Mouse (Mus musculus): ENCODE results near the gene Mob3b. TPM values are rescaled to one million over a fixed set of nuclear protein-coding genes. Genes with fewer than 3 reads are reported as not detected.

Mob3b gene
- polyA plus RNA-seq (2012; rRNA removed) = 2.6 and 2.8 TPM in 2 replicates

DNA sequence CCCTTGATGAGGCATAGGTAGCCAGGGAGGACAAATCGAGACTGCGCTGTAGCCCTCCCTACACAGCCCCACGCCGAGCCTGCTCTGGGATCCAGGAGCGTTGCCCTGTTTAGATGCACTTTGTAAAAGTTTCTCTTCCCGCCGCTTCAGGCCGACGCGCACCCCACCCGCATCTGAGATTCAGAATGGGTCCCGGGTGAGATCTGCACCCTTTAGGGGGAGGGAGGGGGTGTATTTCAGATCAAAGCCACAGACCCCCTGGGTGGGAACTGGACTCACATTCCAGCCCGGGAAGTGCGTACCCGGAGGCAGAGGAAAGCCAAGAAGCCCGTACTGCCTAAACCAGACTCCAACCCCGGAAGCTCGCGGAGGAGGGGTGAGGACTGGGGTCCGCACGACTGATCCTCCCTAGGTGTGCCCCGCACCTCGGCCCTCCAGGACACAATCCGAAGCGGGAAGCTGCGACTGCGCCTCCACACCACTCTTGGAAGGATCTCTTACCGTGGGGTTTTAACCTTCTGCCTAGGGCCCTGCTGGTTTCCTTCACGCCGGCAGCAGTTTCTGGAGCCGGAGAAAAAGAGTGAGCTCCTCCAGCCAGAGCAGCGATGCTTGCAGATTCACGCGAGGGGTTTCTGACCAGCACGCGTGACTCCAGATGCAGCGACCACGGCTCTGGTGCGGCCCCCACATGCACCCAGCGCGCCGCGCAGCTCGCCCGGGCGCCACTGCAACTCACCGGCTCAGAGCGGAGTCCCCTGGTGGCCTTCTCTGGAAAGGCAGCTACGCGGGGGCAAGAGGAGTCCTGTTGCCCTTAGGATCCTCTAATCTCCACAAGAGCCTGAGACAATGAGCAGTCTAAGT, at the start of gene Mob3b:
TSS of gene Mob3b (minus strand) at position 734 of the 861 bp plus-strand sequence.
- peak; percentile 94 for DNase-seq
- peaks cover 7% of the 10 kb centered on the region; the same call in 1 of the 2 replicates for H3K4me1 ChIP-seq (replicated peaks; ENCODE audit: control insufficient read depth, insufficient read depth, low read length)
- no peaks in the 10 kb centered on the region for H3K27me3 ChIP-seq (ENCODE audit: control insufficient read depth, insufficient read depth, low read length)
- H3K36me3 ChIP-seq (ENCODE audit: control insufficient read depth, insufficient read depth, low read length) = no peaks in the 10 kb centered on the region
- peak within 1 kb of the TSS; percentile 64 for H3K4me3 ChIP-seq (ENCODE audit: control insufficient read depth, insufficient read depth, low read length)
- TF ChIP-seq POLR2A (IDR thresholded peaks at IDR 0.05; ENCODE audit: control insufficient read depth, extremely low read depth, insufficient read depth, low read length, poor library complexity) (peak; percentile 5; the same call in 1 of the 2 replicates), CTCF (IDR thresholded peaks at IDR 0.05; ENCODE audit: borderline replicate concordance, control insufficient read depth, extremely low read depth, insufficient read depth, low read length, poor library complexity) (peak; percentile 90; the same call in 1 of the 2 replicates)
- no peak within 1 kb of the TSS for H3K27ac ChIP-seq (ENCODE audit: control insufficient read depth, insufficient read depth, low read length)
- under 1% methylated on average over 50 of the region's 50 CpGs for WGBS

DNA sequence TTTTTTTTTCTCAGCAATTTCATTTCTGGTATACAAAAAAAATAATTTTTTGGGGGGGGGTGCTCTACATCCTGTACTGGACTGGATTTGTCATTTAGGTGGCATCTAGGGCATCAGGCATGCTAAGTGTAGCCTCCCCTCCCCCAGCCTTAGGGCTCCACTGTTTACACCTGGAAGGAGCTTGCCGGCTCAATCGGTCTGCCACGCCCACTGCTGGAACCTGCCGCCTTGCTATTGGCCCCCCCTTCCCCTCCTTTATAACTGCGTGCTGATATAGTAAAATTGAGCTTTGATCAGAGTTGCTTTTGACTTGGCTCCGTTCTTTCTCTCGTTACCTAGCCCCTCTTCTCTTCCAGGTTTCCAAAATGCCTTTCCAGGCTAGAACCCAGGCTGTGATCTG, 47.4 kb upstream of the Mob3b start:
- Histone ChIP-seq H3K36me3 (ENCODE audit: control insufficient read depth, insufficient read depth, low read length) (no peaks in the 10 kb centered on the region), H3K27ac (ENCODE audit: control insufficient read depth, insufficient read depth, low read length) (no peak overlapping the region), H3K27me3 (ENCODE audit: control insufficient read depth, insufficient read depth, low read length) (no peaks in the 10 kb centered on the region), H3K4me3 (ENCODE audit: control insufficient read depth, insufficient read depth, low read length) (no peak overlapping the region), H3K4me1 (replicated peaks; ENCODE audit: control insufficient read depth, insufficient read depth, low read length) (no peaks in the 10 kb centered on the region)
- TF ChIP-seq POLR2A (IDR thresholded peaks at IDR 0.05; ENCODE audit: control insufficient read depth, extremely low read depth, insufficient read depth, low read length, poor library complexity) (no peak), CTCF (IDR thresholded peaks at IDR 0.05; ENCODE audit: borderline replicate concordance, control insufficient read depth, extremely low read depth, insufficient read depth, low read length, poor library complexity) (no peak)
- DNase-seq = no peak
- whole genome bisulfite sequencing = 95% methylated on average over 7 of the region's 7 CpGs

DNA sequence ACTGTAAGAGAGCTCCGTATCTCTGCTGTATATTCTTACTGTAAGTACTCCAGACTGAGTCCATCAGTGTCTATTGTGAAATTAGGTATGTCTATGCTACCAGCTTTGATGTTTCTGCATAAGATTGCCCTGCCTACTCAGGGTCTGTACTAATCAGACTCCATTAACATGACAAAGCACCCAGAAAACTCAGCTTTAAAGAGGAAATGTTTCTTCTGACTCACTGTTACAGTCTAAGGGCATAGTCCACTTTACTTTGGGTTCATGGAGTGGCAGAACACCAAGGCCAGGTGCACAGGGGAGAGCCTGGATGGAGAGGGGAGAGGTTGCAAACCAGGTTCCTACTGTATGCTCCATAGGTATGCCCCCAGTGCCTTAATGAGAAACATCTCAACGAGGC, 46.4 kb upstream of the Mob3b start:
- TF ChIP-seq POLR2A (IDR thresholded peaks at IDR 0.05; ENCODE audit: control insufficient read depth, extremely low read depth, insufficient read depth, low read length, poor library complexity) (no peak), CTCF (IDR thresholded peaks at IDR 0.05; ENCODE audit: borderline replicate concordance, control insufficient read depth, extremely low read depth, insufficient read depth, low read length, poor library complexity) (no peak)
- Histone ChIP-seq H3K4me3 (ENCODE audit: control insufficient read depth, insufficient read depth, low read length) (no peak overlapping the region), H3K36me3 (ENCODE audit: control insufficient read depth, insufficient read depth, low read length) (no peaks in the 10 kb centered on the region), H3K4me1 (replicated peaks; ENCODE audit: control insufficient read depth, insufficient read depth, low read length) (no peaks in the 10 kb centered on the region), H3K27me3 (ENCODE audit: control insufficient read depth, insufficient read depth, low read length) (no peaks in the 10 kb centered on the region), H3K27ac (ENCODE audit: control insufficient read depth, insufficient read depth, low read length) (no peak overlapping the region)
- WGBS = 97% methylated on average over 2 of the region's 2 CpGs
- DNase-seq = no peak

DNA sequence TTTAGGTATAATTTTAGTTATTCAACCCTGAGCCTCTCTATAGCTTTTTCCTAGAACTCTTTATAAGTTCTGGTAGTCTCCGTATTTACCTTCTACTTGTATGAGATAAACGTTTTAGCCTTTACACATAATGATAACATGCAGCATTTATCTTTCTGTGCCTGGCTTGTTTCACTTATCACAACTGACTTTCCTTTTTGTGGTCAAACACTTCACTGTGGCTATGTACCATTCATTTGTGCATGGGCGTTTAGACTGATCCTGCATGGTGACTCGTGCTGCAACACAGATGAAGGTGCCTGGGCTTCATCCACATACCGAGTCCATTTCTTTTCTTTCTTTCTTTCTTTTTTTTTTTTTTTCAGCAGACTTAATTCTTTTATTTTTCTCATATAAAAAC, 44.4 kb upstream of the Mob3b start:
- no peaks in the 10 kb centered on the region for H3K4me1 ChIP-seq (replicated peaks; ENCODE audit: control insufficient read depth, insufficient read depth, low read length)
- H3K36me3 ChIP-seq (ENCODE audit: control insufficient read depth, insufficient read depth, low read length) = no peaks in the 10 kb centered on the region
- H3K4me3 ChIP-seq (ENCODE audit: control insufficient read depth, insufficient read depth, low read length) = no peak overlapping the region
- no peaks in the 10 kb centered on the region for H3K27me3 ChIP-seq (ENCODE audit: control insufficient read depth, insufficient read depth, low read length)
- no peak overlapping the region for H3K27ac ChIP-seq (ENCODE audit: control insufficient read depth, insufficient read depth, low read length)
- 97% methylated on average over 5 of the region's 5 CpGs for WGBS
- DNase-seq = no peak
- TF ChIP-seq POLR2A (IDR thresholded peaks at IDR 0.05; ENCODE audit: control insufficient read depth, extremely low read depth, insufficient read depth, low read length, poor library complexity) (no peak), CTCF (IDR thresholded peaks at IDR 0.05; ENCODE audit: borderline replicate concordance, control insufficient read depth, extremely low read depth, insufficient read depth, low read length, poor library complexity) (no peak)

DNA sequence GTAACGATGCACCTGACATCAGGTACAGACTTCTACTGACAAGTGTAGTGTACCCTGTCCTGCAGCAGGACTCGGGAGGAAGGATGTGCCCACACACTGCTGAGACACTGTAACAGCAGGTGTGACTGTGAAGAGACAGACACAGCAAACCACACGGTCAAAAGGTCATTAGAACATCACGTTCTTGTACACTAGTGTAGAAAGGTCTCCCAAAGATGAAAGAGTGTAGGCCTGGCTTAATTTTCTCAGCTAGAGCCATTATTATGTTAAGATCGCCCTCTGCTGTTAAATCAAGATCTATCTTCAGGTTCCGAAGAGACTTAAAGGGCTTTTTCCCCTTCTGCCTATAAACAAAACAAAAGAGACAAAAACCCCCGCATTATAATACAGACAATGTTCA, 35.4 kb upstream of the Mob3b start:
- no peaks in the 10 kb centered on the region for H3K27me3 ChIP-seq (ENCODE audit: control insufficient read depth, insufficient read depth, low read length)
- 60% methylated on average over 7 of the region's 7 CpGs for WGBS
- DNase-seq = no peak
- no peak for TF ChIP-seq CTCF (IDR thresholded peaks at IDR 0.05; ENCODE audit: borderline replicate concordance, control insufficient read depth, extremely low read depth, insufficient read depth, low read length, poor library complexity)
- no peak for TF ChIP-seq POLR2A (IDR thresholded peaks at IDR 0.05; ENCODE audit: control insufficient read depth, extremely low read depth, insufficient read depth, low read length, poor library complexity)
- no peak overlapping the region for H3K27ac ChIP-seq (ENCODE audit: control insufficient read depth, insufficient read depth, low read length)
- no peaks in the 10 kb centered on the region for H3K36me3 ChIP-seq (ENCODE audit: control insufficient read depth, insufficient read depth, low read length)
- H3K4me1 ChIP-seq (replicated peaks; ENCODE audit: control insufficient read depth, insufficient read depth, low read length) = no peaks in the 10 kb centered on the region
- no peak overlapping the region for H3K4me3 ChIP-seq (ENCODE audit: control insufficient read depth, insufficient read depth, low read length)

DNA sequence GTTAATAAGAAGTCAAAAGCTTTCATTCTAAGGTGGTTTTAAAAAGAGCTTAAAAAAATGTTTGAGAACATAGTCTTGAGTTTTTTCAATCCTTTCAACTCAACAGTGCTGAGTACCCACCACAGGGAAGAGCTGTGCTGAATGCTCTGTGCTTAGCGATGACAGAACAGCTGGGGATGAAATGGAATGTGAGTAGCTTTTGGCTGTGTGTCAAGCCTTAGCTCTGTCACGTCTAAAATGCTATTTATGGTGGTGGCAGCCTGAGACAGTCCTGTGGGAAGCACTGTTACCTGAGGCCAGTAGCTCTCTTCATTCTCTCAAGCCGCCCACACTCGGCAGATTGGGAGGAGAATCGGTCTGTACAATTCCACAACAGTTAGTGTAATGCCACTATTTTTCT, 32.5 kb upstream of the Mob3b start:
- Histone ChIP-seq H3K27ac (ENCODE audit: control insufficient read depth, insufficient read depth, low read length) (no peak overlapping the region), H3K27me3 (ENCODE audit: control insufficient read depth, insufficient read depth, low read length) (no peaks in the 10 kb centered on the region), H3K36me3 (ENCODE audit: control insufficient read depth, insufficient read depth, low read length) (no peaks in the 10 kb centered on the region), H3K4me3 (ENCODE audit: control insufficient read depth, insufficient read depth, low read length) (no peak overlapping the region), H3K4me1 (replicated peaks; ENCODE audit: control insufficient read depth, insufficient read depth, low read length) (no peaks in the 10 kb centered on the region)
- no peak for DNase-seq
- no peak for TF ChIP-seq CTCF (IDR thresholded peaks at IDR 0.05; ENCODE audit: borderline replicate concordance, control insufficient read depth, extremely low read depth, insufficient read depth, low read length, poor library complexity)
- no peak for TF ChIP-seq POLR2A (IDR thresholded peaks at IDR 0.05; ENCODE audit: control insufficient read depth, extremely low read depth, insufficient read depth, low read length, poor library complexity)
- 87% methylated on average over 5 of the region's 5 CpGs for WGBS
